Mouse (Mus musculus) MEL (cell line): ENCODE data around the gene Chmp5. TPM values are rescaled to one million over a fixed set of nuclear protein-coding genes. Genes with fewer than 3 reads are reported as not detected.

ENCODE experiments used
- DNase-seq: peaks from one replicate; pipeline ENCODE4 v3.0.0; 2011; ENCODE audit warnings: low read depth, low spot score
- H3K27ac ChIP-seq: 2 replicates; pipeline ENCODE4 v1.5.1; 2012; ENCODE audit warnings: low read depth, mild to moderate bottlenecking, control low read depth, low read length, moderate library complexity; ENCODE audit not compliant: control insufficient read depth
- H3K27me3 ChIP-seq, 2 experiments: fragments of 150-350 bp in 1 of 2; sonication (generic) in 1 of 2; 2 replicates each; pipeline ENCODE4 v1.6.1; 2012; ENCODE audit warnings: low read length in 2 of 2, mild to moderate bottlenecking in 2 of 2, improper control_type of control experiment in 1 of 2, moderate library complexity in 1 of 2; ENCODE audit not compliant: insufficient read depth in 2 of 2, control insufficient read depth in 1 of 2
- H3K36me3 ChIP-seq, 2 experiments: 2 replicates each; pipeline ENCODE4 v1.6.1; 2012 to 2014; ENCODE audit warnings: low read length in 2 of 2, improper control_type of control experiment in 1 of 2, inconsistent platforms in 1 of 2, mild to moderate bottlenecking in 1 of 2; ENCODE audit not compliant: insufficient read depth in 2 of 2, control insufficient read depth in 1 of 2
- H3K4me1 ChIP-seq, 2 experiments: fragments of 150-350 bp in 1 of 2; sonication (generic) in 1 of 2; 2 replicates each; pipeline ENCODE4 v1.6.1; 2012; ENCODE audit warnings: low read length in 2 of 2, improper control_type of control experiment in 1 of 2, mild to moderate bottlenecking in 1 of 2; ENCODE audit not compliant: insufficient read depth in 2 of 2, control insufficient read depth in 1 of 2
- H3K4me3 ChIP-seq, 2 experiments: fragments of 150-350 bp in 1 of 2; sonication (generic) in 1 of 2; 2 replicates each; pipeline ENCODE4 v1.5.1; 2012; ENCODE audit warnings: low read depth in 2 of 2, low read length in 2 of 2, mild to moderate bottlenecking in 2 of 2, moderate library complexity in 2 of 2, control low read depth in 1 of 2, improper control_type of control experiment in 1 of 2; ENCODE audit not compliant: control insufficient read depth in 1 of 2, insufficient read depth in 1 of 2
- H3K79me2 ChIP-seq: 2 replicates; pipeline ENCODE4 v1.6.1; 2012; ENCODE audit warnings: mild to moderate bottlenecking, low read length, moderate library complexity; ENCODE audit not compliant: control insufficient read depth, poor library complexity, insufficient read depth
- H3K9ac ChIP-seq: 2 replicates; pipeline ENCODE4 v1.6.1; 2012; ENCODE audit warnings: low read depth, mild to moderate bottlenecking, control low read depth, low read length, moderate library complexity; ENCODE audit not compliant: control insufficient read depth, poor library complexity, severe bottlenecking
- H3K9me3 ChIP-seq: fragments of 150-350 bp; sonication (generic); replicated peaks from 2 replicates; pipeline ENCODE4 v1.6.1; 2012; ENCODE audit warnings: mild to moderate bottlenecking, low read length, improper control_type of control experiment, moderate library complexity; ENCODE audit not compliant: insufficient read depth
- BHLHE40 ChIP-seq: IDR thresholded peaks from 2 replicates; pipeline ENCODE4 v1.6.1; 2012; ENCODE audit warnings: low read depth, mild to moderate bottlenecking, inconsistent platforms, low read length, improper control_type of control experiment, borderline replicate concordance
- CHD1 ChIP-seq: IDR thresholded peaks from 2 replicates; pipeline ENCODE4 v1.6.1; 2012; ENCODE audit warnings: low read depth, mild to moderate bottlenecking, inconsistent platforms, low read length, improper control_type of control experiment
- CHD2 ChIP-seq: IDR thresholded peaks from 2 replicates; pipeline ENCODE4 v1.6.1; 2011; ENCODE audit warnings: low read length, improper control_type of control experiment
- E2F4 ChIP-seq: IDR thresholded peaks from 2 replicates; pipeline ENCODE4 v1.6.1; 2011; ENCODE audit warnings: low read depth, low read length, improper control_type of control experiment, borderline replicate concordance
- ELF1 ChIP-seq: IDR thresholded peaks from 2 replicates; pipeline ENCODE4 v1.6.1; 2014; ENCODE audit warnings: low read depth, mild to moderate bottlenecking, inconsistent platforms, low read length, improper control_type of control experiment, moderate library complexity
- ETS1 ChIP-seq: IDR thresholded peaks from 2 replicates; pipeline ENCODE4 v1.6.1; 2012; ENCODE audit warnings: low read depth, mild to moderate bottlenecking, inconsistent platforms, low read length, improper control_type of control experiment, moderate library complexity
- GATA1 ChIP-seq: IDR thresholded peaks from 2 replicates; pipeline ENCODE4 v1.6.1; 2011; ENCODE audit warnings: low read depth, low read length, improper control_type of control experiment
- MAX ChIP-seq: IDR thresholded peaks from 2 replicates; pipeline ENCODE4 v1.6.1; 2011; ENCODE audit warnings: low read length, improper control_type of control experiment
- MAZ ChIP-seq: IDR thresholded peaks from 2 replicates; pipeline ENCODE4 v1.6.1; 2012; ENCODE audit warnings: low read depth, mild to moderate bottlenecking, inconsistent platforms, low read length, improper control_type of control experiment
- MEF2A ChIP-seq: IDR thresholded peaks from 2 replicates; pipeline ENCODE4 v1.6.1; 2014; ENCODE audit warnings: low read depth, mild to moderate bottlenecking, inconsistent platforms, low read length, improper control_type of control experiment; ENCODE audit not compliant: poor library complexity, insufficient replicate concordance, severe bottlenecking; ENCODE audit errors: extremely low read depth
- NELFE ChIP-seq: IDR thresholded peaks from 2 replicates; pipeline ENCODE4 v1.6.1; 2011; ENCODE audit warnings: low read depth, low read length, improper control_type of control experiment
- NRF1 ChIP-seq: IDR thresholded peaks from 2 replicates; pipeline ENCODE4 v1.6.1; 2014; ENCODE audit warnings: low read depth, mild to moderate bottlenecking, inconsistent platforms, low read length, improper control_type of control experiment, moderate library complexity; ENCODE audit not compliant: poor library complexity, insufficient read depth, severe bottlenecking
- POLR2A ChIP-seq, 2 experiments: IDR thresholded peaks; 2 replicates each; pipeline ENCODE4 v1.6.1; 2011 to 2012; ENCODE audit warnings: low read length in 2 of 2, mild to moderate bottlenecking in 2 of 2, control low read depth in 1 of 2, improper control_type of control experiment in 1 of 2, low read depth in 1 of 2, moderate library complexity in 1 of 2; ENCODE audit not compliant: control insufficient read depth in 1 of 2, insufficient read depth in 1 of 2, poor library complexity in 1 of 2
- POLR2AphosphoS2 ChIP-seq: IDR thresholded peaks from 2 replicates; pipeline ENCODE4 v1.6.1; 2011; ENCODE audit warnings: low read length, improper control_type of control experiment
- RAD21 ChIP-seq: IDR thresholded peaks from 2 replicates; pipeline ENCODE4 v1.6.1; 2011; ENCODE audit warnings: mild to moderate bottlenecking, low read depth, low read length, improper control_type of control experiment
- RCOR1 ChIP-seq: IDR thresholded peaks from 2 replicates; pipeline ENCODE4 v1.6.1; 2012; ENCODE audit warnings: low read depth, mild to moderate bottlenecking, inconsistent platforms, low read length, improper control_type of control experiment
- SIN3A ChIP-seq: IDR thresholded peaks from 2 replicates; pipeline ENCODE4 v1.6.1; 2012; ENCODE audit warnings: low read length, improper control_type of control experiment, inconsistent platforms
- TAL1 ChIP-seq: IDR thresholded peaks from 2 replicates; pipeline ENCODE4 v1.6.1; 2012; ENCODE audit warnings: mild to moderate bottlenecking, inconsistent platforms, low read length, moderate library complexity, mixed read lengths
- TBP ChIP-seq: IDR thresholded peaks from 2 replicates; pipeline ENCODE4 v1.8.0; 2011; ENCODE audit warnings: low read depth, low read length, improper control_type of control experiment
- UBTF ChIP-seq: IDR thresholded peaks from 2 replicates; pipeline ENCODE4 v1.6.1; 2012; ENCODE audit warnings: low read depth, mild to moderate bottlenecking, inconsistent platforms, low read length, improper control_type of control experiment, moderate library complexity, borderline replicate concordance; ENCODE audit not compliant: insufficient read depth
- USF1 ChIP-seq: IDR thresholded peaks from 2 replicates; pipeline ENCODE4 v1.6.1; 2014; ENCODE audit warnings: low read depth, mild to moderate bottlenecking, inconsistent platforms, low read length, improper control_type of control experiment, moderate library complexity
- USF2 ChIP-seq, 2 experiments: IDR thresholded peaks; 2 replicates each; pipeline ENCODE4 v1.6.1; 2011 to 2012; ENCODE audit warnings: improper control_type of control experiment in 2 of 2, low read length in 2 of 2, borderline replicate concordance in 1 of 2, inconsistent platforms in 1 of 2, low read depth in 1 of 2, mild to moderate bottlenecking in 1 of 2; ENCODE audit not compliant: insufficient read depth in 1 of 2
- ZC3H11A ChIP-seq: IDR thresholded peaks from 2 replicates; pipeline ENCODE4 v1.6.1; 2012; ENCODE audit warnings: low read depth, mild to moderate bottlenecking, inconsistent platforms, low read length, improper control_type of control experiment
- ZKSCAN1 ChIP-seq: IDR thresholded peaks from 2 replicates; pipeline ENCODE4 v1.6.1; 2012; ENCODE audit warnings: low read depth, mild to moderate bottlenecking, inconsistent platforms, low read length, improper control_type of control experiment, moderate library complexity
- polyA plus RNA-seq, 2 experiments: library from polyadenylated mRNA; stranded (reverse) in 1 of 2; unstranded in 1 of 2; fragments of >175 nt in 1 of 2; fragments of >200 nt in 1 of 2; gene quantifications; 2 replicates each; pipeline versions ENCODE4 v1.2.1 to v1.2.4; 2012; ENCODE audit warnings: low replicate concordance in 2 of 2, low read depth in 1 of 2; ENCODE audit not compliant: insufficient read length in 2 of 2, insufficient read depth in 1 of 2, missing spikeins in 1 of 2
- total RNA-seq: library from RNA; depleted of rRNA; stranded (reverse); fragments of 300-350 nt; gene quantifications from 2 replicates; pipeline ENCODE4 v1.2.3, GENCODE M21; 2012

Chmp5 gene
- total and polyA plus RNA-seq, 3 experiments, result 34.7 to 38.5 TPM; not detected in 1

GRCm38 (mm10) chr4:40923087-40923651 lies 25.0 kb upstream of the Chmp5 start:
- Histone ChIP-seq H3K4me1 (peaks cover 6 to 13% of the 10 kb centered on the region in 2 experiments; a peak in 3 of 4 replicates), H3K36me3 (no peaks in the 10 kb centered on the region; a peak in 1 of 4 replicates), H3K4me3 (no peak overlapping the region), H3K9ac (no peak overlapping the region), H3K79me2 (no peaks in the 10 kb centered on the region), H3K27me3 (no peaks in the 10 kb centered on the region), H3K27ac (no peak overlapping the region), H3K9me3 (no peaks in the 10 kb centered on the region)
- no peak for DNase-seq
- no peak for TF ChIP-seq POLR2AphosphoS2
- TF ChIP-seq MAX, result no peak
- TF ChIP-seq TBP, result no peak
- TF ChIP-seq CHD2, result no peak
- TF ChIP-seq MEF2A, result no peak
- TF ChIP-seq ELF1, result no peak
- no peak for TF ChIP-seq USF2 (IDR thresholded peaks at IDR 0.05; ENCODE audit: borderline replicate concordance in 1 of 2, insufficient read depth in 1 of 2, low read depth in 1 of 2, low read length in 2 of 2)
- TF ChIP-seq POLR2A (IDR thresholded peaks at IDR 0.05; ENCODE audit: control insufficient read depth in 1 of 2, insufficient read depth in 1 of 2, low read depth in 1 of 2, low read length in 2 of 2, poor library complexity in 1 of 2), result no peak
- no peak for TF ChIP-seq NELFE
- TF ChIP-seq BHLHE40, result no peak
- TF ChIP-seq USF1, result no peak
- TF ChIP-seq ETS1, result no peak
- no peak for TF ChIP-seq GATA1
- TF ChIP-seq MAZ, result no peak
- TF ChIP-seq RCOR1, result no peak
- no peak for TF ChIP-seq ZKSCAN1
- TF ChIP-seq SIN3A, result no peak
- TF ChIP-seq, all 39 proteins: peak for 0

DNA sequence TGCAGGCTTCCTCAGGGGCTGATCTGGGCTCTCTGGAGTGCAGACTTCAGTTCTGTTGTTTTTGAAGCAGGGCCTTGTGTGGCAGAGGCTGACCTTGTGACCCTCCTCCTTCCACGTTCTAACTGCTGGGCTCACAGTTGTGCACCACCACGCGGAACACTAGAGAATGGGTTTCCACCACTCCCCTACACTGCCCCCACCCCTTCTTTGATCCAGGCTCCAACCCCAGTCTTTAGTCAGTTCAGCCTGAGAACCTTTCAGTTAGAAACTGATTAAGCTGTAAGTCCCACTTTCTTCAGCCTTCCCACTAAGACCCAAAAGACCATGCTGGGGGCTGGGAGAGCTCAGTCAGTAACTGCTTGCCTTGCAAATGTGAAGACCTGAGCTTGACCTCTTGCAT lies 22.6 kb upstream of the Chmp5 start:
- no peak overlapping the region for H3K9ac ChIP-seq
- H3K27me3 ChIP-seq, result no peaks in the 10 kb centered on the region
- H3K36me3 ChIP-seq, result no peaks in the 10 kb centered on the region
- H3K27ac ChIP-seq, result no peak overlapping the region
- 0 out of 4 replicates have a peak, but pooled peaks cover 0 to 3% of the 10 kb centered on the region in 2 experiments for H3K4me1 ChIP-seq
- H3K9me3 ChIP-seq, result no peaks in the 10 kb centered on the region
- H3K79me2 ChIP-seq, result no peaks in the 10 kb centered on the region
- no peak overlapping the region for H3K4me3 ChIP-seq
- DNase-seq, result no peak
- TF ChIP-seq RAD21 (no peak), UBTF (no peak), CHD1 (no peak), NRF1 (no peak), ZC3H11A (no peak), TAL1 (no peak), USF1 (no peak), E2F4 (no peak)
